Mouse (Mus musculus) c-Kit-negative CD71-positive TER-119-positive erythroid progenitor cells, embryonic 14.5 days (primary cell): ENCODE results near the gene Apol8.

Experiments used
- DNase-seq: peaks from one replicate; pipeline ENCODE4 v3.0.0-alpha.2; 2013; ENCODE audit warnings: low read depth, low spot score

Apol8 gene

DNA sequence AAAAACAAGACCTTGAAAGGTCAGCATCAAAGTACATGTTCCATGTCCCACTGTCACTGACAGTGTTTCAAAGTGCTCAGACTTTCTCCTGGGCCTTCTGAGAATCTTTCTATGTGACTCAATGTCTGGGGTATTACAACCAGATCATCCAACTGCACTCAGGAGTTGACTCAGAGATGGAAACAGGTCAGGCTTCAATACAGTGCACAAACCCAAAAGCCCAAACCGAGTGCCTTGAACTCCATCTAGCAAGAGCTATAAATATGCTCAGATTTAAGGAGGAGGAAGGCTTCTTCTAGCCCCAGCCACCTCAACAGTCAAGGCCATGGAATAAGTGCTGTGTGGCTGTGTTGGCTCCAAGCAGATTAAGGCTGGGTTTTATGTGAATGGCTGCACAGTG is 29.0 kb upstream of the Apol8 start:
- no peak for DNase-seq

- no peak for DNase-seq
Measured at GRCm38 (mm10) chr15:77784039-77784824, 27.4 kb upstream of the Apol8 start.

DNA sequence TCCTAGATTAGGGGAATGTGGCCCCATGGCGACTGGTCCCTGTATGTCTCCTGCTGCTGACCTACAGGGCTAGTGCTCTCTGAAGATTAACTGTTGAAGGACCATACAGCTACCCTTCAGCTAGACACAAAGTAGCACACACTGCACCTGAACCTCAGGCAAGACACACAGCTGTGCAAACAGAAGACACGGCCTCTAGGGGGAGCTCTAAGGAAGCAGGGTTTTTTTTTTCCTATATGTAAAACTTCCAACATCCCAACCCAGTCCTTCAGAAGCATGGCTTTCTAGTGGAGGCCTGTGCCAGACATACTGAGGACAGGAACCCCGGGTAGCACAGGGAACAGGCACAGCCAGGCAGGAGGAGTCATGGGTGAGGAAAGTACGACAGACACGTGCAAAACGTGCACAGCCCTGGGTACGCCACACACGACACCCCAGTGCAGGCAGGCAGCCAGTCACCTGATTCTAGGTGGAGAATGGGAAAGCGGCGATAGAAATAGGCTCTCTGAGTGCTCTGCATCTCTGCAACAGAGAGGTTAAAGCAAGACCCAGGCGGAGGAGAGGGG is 25.7 kb upstream of the Apol8 start:
- no peak for DNase-seq

DNA sequence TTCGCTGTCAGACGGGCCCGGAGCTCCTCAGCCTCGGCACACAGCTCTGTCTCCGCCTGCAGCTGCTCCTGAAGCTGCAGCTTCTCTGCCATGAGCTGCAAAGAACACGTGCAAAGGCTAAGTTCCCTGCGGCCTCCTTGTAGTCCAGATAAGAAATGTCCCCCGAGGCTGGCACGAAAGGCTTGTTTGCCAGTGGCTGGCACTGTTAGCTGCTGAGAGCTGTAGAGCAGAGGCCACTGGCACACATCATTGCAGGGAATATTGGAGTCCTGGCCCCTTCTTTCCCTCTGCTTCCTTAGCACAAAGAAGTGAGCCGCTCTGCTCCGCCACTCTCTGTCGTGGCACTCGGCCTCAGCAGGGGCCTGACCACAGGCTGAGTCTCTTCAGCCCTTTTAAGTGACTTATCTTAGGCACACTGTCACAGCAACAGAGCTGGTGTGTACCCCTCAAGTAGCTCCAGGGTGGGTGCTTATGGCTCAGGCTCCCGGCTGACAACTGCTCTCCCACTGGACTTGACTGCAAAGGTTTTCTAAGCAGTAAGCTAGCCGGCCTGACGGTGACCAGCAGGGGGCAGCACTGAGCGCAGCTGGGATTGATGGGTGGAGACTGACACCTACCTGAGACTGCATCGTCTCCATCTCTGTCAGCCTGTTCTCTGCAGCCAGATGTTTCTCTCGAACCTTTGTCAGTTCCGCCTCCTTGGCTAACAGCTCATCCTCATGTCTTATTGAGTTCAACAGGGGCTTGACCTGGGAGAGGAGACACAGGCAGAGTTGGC is 18.6 kb upstream of the Apol8 start:
- peak; percentile 63 for DNase-seq

GRCm38 (mm10) chr15:77774303-77774702 is 17.5 kb upstream of the Apol8 start:
- DNase-seq = no peak

DNA sequence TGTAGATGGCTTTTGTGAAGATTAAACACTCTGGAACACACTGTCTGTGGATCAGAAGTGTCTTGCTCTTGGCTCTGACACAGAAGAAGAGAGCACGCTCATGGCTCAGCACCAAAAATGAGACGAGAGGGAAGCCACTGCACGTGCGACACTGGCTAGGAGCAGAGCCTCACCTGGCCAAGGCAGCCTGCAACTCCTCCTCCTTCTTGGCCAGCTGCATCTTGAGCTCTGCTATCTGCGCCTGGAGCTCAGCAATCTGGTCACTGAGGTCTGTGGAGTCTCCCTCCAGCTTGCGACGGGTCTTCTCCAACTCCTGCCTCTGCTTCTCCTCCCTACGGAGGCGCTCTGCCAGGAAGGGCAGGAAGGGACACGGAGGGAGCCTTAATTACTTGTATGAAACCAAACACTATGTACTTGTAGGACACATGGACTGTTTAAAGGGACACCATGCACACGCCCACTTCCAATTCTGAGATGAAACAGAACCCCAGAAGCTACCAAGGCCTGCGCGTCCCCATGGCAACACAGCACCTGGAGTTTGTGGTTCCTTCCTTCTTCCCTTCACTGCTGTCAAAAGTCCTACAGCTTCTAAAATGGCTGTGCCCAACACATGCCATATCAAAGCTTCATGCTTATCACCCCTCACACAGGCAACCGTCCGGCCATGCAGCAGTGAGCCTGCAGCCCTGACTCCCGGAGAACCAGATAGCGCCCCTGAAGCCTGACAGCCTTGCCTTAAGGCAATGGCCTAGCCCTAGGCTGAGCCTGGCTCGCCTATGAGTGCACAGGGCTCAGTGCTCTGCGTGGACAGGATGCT is 16.5 kb upstream of the Apol8 start:
- DNase-seq = no peak

GRCm38 (mm10) chr15:77770942-77771341 is 14.1 kb upstream of the Apol8 start:
- DNase-seq = no peak

GRCm38 (mm10) chr15:77770341-77770740 is 13.5 kb upstream of the Apol8 start:
- no peak for DNase-seq

DNA sequence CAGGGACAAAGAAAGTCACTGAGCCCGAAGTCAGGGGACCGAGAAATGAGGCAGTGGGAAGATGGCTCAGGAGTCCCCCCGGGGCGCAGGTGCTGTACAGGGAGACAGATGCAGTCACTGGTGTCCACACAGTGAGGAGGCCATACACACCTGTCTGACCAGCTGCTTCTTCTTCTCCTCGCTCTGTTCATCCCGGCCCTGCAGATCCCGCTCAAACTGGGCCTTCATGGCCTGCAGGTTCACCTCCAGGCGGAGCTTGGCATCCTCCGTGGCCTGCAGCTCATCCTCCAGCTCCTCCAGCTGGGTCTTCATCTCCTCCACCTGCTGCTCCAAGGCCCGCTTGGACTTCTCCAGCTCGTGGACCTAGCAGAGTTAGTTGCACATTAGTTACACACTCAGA is 10.2 kb upstream of the Apol8 start:
- DNase-seq = no peak

- no peak for DNase-seq
Measured at GRCm38 (mm10) chr15:77765484-77766093, 8.8 kb upstream of the Apol8 start.

DNA sequence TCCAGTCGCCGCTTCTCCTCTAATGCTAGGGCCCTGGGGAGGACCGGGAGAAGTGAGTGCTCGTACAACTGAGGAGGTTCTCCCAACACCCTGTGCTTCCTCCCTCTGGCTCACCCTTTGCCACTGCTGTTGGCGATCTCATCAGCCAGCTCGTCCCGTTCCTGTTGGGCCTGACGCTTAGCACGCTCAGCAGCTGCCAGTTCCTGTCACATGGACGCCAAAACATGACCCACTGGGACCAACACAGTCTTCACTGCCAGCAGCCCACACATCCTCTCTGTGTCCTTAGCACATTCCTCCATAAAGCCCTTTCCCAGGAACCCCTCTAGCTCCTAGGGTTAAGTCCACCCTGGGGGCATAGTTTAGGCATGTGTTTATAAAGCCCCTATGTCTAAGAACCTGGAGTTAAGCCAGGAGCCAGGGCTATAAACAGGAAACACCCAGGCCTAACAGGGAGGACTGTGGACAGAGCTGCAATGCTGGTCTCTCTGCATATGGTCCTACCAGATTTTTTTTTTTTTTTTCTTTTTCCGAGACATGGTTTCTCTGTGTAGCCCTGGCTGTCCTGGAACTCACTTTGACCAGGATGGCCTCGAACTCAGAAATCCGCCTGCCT is 7.7 kb upstream of the Apol8 start:
- DNase-seq = no peak

DNA sequence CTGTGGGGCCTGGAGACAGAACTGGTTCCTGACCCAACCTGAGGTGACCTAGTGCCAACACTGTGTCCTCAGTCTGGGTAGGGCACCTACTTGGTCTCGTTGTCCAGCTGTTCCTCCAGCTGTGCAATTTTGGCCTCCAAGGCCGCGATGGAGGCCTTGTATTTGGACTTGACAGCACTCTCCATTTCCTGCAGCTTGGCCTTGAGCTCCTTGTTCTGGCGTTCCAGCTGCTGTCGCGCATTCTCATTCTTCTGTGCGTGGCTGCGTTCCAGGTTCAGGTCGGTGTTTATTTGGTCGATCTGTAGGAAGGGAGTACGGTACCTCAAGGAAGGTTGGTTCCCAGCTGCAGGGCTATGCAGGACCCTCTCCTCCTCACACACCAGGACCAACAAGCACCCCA is 6.9 kb upstream of the Apol8 start:
- no peak for DNase-seq

DNA sequence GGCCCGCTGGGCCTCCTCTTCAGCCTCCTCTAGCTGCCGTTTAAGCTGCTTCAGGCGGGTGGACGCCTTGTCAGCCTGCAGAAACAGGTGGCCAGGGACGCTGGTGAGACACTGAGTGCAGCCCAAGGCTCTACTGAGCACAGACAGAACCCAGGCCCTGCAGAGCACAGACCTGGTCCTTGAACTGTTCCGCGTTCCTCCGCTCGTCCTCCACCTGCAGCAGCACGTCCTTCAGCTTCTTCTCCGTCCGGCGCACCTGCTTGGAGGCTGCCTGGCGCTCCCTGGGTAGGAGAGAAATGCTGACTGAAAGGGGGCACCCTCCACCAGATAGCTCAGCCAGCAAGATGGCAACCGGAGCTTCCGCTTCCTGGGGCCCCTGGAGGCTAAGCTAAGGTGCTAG is 6.2 kb upstream of the Apol8 start:
- no peak for DNase-seq

GRCm38 (mm10) chr15:77761561-77762380 is 5.0 kb upstream of the Apol8 start:
- DNase-seq = no peak

DNA sequence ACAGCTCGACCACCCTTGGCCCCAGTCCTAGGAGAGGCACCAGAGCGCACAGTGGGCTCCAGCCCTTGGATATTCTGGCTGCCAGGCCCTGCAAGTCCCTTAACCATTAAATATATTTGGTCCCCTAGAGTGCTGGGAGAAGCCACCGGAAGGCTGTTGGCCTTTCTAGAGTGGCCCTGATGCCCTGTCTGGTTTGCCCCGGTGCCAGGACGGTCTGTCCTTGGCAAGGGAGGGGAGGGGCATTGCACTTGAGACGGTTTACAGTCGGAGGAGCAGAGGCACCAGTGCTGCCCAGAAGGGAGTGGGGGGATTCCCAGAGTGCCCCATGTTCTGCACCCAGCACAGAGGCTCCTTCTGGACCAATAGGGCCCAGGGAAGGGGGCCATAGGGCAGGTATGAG is 4.3 kb upstream of the Apol8 start:
- no peak for DNase-seq

GRCm38 (mm10) chr15:77760037-77760436 is 3.2 kb upstream of the Apol8 start:
- no peak for DNase-seq

DNA sequence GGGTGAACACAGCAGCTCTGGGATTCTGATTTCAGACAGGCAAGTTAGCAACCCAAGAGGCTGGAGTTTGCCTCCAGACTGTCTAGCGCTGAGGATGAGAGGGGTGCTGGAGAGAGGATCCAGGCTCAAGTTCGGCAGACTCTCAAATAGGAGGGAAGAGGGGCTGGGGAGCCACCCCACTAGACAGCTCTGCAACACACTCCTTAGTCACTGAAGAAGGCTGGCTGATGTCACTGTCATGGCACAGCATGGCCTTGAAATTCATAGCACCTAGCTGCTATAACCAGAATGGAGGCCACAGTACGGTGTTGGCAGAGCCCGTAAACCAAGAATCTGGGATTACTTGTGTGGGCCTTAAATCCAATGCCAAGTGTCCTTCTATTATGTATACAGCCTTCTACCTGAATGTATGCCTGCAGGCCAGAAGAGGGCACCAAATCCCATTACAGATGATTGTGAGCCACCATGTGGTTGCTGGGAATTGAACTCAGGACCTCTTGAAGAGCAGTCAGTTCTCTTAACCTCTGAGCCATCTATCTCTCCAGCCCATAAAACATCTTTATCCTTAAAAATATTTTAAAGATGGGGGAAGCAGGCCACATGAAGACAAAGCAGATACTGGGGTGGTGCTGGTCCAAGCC is 903 bp upstream of the Apol8 start:
- DNase-seq = no peak

GRCm38 (mm10) chr15:77756081-77756480 is 722 bp downstream of the Apol8 start:
- DNase-seq = no peak

DNA sequence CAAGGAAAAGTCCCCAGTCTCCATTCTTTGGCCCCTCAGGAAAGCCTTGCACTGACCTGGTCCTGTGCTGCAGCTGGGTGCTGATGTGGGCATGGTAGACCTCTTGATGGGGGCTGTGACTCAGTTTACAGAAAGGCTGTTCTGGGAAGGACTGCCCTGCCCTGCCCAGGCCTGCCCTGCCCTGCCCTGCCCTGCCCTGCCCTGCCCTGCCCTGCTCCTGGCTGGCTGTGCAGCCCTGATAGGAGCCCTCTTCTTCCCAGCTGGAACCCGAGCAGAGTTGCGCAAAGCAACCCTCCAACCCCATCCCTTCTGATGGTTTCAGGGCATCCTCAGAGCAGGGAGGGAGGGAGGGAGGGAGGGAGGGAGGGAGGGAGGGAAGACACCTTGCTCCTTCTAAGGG is 1.7 kb downstream of the Apol8 start:
- peak; percentile 65 for DNase-seq

DNA sequence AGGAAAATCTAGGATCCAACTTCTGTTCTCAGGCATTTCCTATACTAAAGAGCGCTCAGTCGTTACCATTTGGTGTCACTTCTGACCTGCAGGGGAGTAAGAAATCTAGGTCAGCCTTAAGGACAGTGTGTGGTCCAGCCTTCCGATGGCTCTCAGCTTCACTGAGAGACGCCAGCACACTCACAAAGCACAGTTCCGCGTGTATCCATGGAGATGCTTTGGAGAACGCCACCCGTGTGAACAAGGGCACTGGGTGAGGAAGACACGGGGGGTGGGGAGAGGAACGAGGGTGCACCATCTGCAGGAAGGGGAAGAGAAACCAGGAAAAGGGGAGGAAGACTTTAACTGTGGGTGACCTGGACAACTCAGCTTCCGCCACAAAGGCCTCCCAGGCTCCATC is 4.4 kb downstream of the Apol8 start:
- DNase-seq = no peak
